Mouse (Mus musculus): Measurements from ENCODE around the gene Uhrf1bp1.

DNA sequence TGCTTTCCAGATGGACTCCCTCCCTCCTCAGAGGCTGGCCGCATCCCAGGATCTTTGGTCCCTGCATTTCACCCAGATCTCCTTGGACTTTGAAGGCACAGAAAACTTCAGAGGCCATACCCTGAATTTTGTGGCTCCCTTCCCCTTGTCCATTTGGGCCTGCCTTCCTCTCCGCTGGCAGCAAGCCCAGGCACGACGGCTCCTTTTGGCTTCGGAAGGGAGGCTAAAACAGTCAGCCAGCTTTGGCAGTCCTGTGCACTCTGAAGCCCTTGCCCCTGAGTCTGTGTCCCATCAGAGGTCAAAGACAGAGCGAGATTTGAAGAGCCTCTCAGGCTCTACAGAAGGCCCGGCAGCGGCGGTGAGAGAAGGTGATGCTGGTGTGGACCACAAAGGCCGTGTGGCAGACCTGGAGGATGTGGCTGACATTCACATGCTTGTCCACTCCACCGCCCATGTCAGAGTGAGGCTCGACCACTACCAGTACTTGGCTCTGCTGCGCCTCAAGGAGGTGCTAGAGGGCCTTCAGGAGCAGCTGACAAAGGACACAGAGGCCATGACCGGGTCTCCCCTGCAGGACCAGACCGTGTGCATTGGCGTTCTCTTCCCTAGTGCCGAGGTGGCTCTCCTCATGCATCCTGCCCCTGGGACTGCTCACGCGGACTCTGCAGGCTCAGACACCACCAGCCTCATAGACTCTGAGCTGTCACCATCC is 30.4 kb downstream of the Uhrf1bp1 start:
- TF ChIP-seq POLR2A (IDR thresholded peaks at IDR 0.05; ENCODE audit: extremely low read depth, insufficient read depth, low read length) (no peak), CTCF (IDR thresholded peaks at IDR 0.05; ENCODE audit: low read depth, low read length) (0 out of 2 replicates have a peak, but pooled peaks have one; percentile 9)

All from liver, adult 2 months (tissue).